Comparison of ENCODE assay signal across 11 mouse cellular contexts in the genomic region with DNA sequence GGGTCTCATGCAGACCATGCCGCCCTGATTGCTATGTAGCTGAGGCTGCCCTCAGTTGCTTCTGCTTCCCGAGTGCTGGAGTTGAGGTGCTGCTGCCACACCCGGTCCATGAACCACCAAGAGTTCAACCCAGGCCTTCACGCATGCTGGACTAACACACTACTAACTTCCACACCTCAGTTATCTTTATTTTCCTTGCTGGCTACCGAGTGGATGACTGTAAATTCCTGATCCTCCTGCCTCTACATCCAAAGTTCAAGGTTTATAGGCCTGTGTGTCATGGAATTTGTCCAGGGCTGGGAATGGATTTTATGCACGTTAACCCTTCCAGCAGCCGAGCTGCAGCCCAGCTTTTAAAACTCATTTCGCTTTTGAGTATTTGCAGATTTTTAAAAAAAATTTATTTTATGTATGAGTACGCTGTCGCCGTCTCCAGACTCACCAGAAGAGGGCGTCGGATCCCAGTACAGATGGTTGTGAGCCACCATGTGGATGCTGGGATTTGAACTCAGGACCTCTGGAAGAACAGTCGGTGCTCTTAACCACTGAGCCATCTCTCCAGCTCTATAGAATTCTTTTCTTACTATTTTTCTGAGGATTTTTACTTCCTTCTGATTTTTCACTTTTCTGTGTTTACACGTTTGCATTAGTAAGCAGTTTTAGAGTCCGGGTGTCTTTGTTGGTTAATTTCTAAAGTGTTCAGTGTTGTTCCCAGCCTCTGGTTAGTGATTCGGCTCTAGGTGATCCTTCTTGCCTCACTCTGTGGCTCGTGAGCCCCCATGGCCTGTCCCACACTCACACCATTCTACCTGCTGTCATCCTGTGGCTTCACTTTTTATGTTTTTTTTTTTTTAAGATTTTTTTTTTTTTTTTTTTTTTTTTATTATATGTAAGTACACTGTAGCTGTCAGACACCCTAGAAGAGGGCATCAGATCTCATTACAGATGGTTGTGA. TPM values are rescaled to one million over a fixed set of nuclear protein-coding genes. Genes with fewer than 3 reads are reported as not detected.
A peak's percentile ranks its signal among the peaks of the same experiment; 100 is the strongest.
DNase-seq lines count a peak whose midpoint lies in the region; ATAC-seq and TF ChIP-seq lines count a peak whose summit lies in the region.
"Had no signal": no experiment of that assay in that cellular context is flagged by ENCODE, and none has a peak within 500 bp of the region (broad histone marks: within the 10 kb centered on the region; RNA-seq: fewer than 3 reads in every experiment).

No protein-coding gene starts in this region.

- no peaks in the 10 kb centered on the region for H3K27me3 ChIP-seq in kidney, embryonic 14.5 days (ENCODE audit: control insufficient read depth, insufficient read depth, low read length)
- H3K27me3 ChIP-seq: CH12.LX had no signal

- in situ Hi-C loops in ES-E14 (cut with MboI; ENCODE audit: low sequenced_read_pairs in 2 of 2, unreplicated experiment in 2 of 2) = no loop called here

- H3K9me3 ChIP-seq in ES-E14 (ENCODE audit: control insufficient read depth, insufficient read depth, low read depth, low read length) = no peaks in the 10 kb centered on the region
- no peaks in the 10 kb centered on the region for H3K9me3 ChIP-seq in kidney, embryonic 14.5 days (ENCODE audit: control insufficient read depth, low read length)
- H3K9me3 ChIP-seq: embryonic facial prominence, embryonic 10.5 days had no signal

- no peak overlapping the region for H3K9ac ChIP-seq in ES-E14 (ENCODE audit: insufficient read depth, low read depth, low read length, poor library complexity, severe bottlenecking)
- H3K9ac ChIP-seq in kidney, embryonic 14.5 days (ENCODE audit: low read depth, low read length) = no peak overlapping the region

- TF ChIP-seq CTCF in layer of hippocampus, adult 2 months (conservative IDR thresholded peaks at IDR 0.05) = peak; percentile 64

- 0 out of 2 replicates have a peak, but pooled peaks have one; percentile 29 for ATAC-seq in kidney, embryonic 14.5 days (ENCODE audit: low FRiP score, low TSS enrichment)
- no peak for ATAC-seq in activated CD4-positive, CD25-positive, alpha-beta regulatory T cell, adult 4 months

- no peaks in the 10 kb centered on the region for H3K4me1 ChIP-seq in ES-E14 (ENCODE audit: control insufficient read depth in 2 of 2, insufficient read depth in 2 of 2, low read length in 2 of 2, poor library complexity in 1 of 2)
- no peaks in the 10 kb centered on the region for H3K4me1 ChIP-seq in kidney, embryonic 14.5 days (ENCODE audit: control insufficient read depth, insufficient read depth, low read length)
- H3K4me1 ChIP-seq: embryonic facial prominence, embryonic 10.5 days had no signal

- 85% methylated on average over 18 of the region's 18 CpGs for WGBS in kidney, embryonic 14.5 days

- no peak overlapping the region for H3K4me2 ChIP-seq in kidney, embryonic 14.5 days (replicated peaks; ENCODE audit: low read depth, low read length)

- peaks cover 35% of the 10 kb centered on the region for H3K36me3 ChIP-seq in ES-E14 (ENCODE audit: control insufficient read depth, insufficient read depth, low read length, poor library complexity, severe bottlenecking)
- H3K36me3 ChIP-seq in kidney, embryonic 14.5 days (ENCODE audit: control insufficient read depth, insufficient read depth, low read length) = peaks cover 35% of the 10 kb centered on the region

- no peak overlapping the region for H3K27ac ChIP-seq in layer of hippocampus, adult 2 months
- no peak overlapping the region for H3K27ac ChIP-seq in ES-E14 (ENCODE audit: insufficient read depth, low read depth, low read length, poor library complexity, severe bottlenecking)
- H3K27ac ChIP-seq in kidney, embryonic 14.5 days (ENCODE audit: low read depth, low read length) = no peak overlapping the region
- H3K27ac ChIP-seq: embryonic facial prominence, embryonic 10.5 days had no signal

- no peak overlapping the region for H3K4me3 ChIP-seq in layer of hippocampus, adult 2 months
- H3K4me3 ChIP-seq in ES-E14 (ENCODE audit: insufficient read depth in 1 of 2, low read depth in 1 of 2, low read length in 2 of 2, poor library complexity in 1 of 2, severe bottlenecking in 1 of 2) = no peak overlapping the region
- no peak overlapping the region for H3K4me3 ChIP-seq in kidney, embryonic 14.5 days (ENCODE audit: low read length)
- H3K4me3 ChIP-seq: embryonic facial prominence, embryonic 10.5 days had no signal

- no peak for DNase-seq in layer of hippocampus, adult 2 months (ENCODE audit: low spot score in 2 of 2)
- no peak for DNase-seq in layer of hippocampus, adult 11-12 months (ENCODE audit: low spot score)
- DNase-seq in A20 (ENCODE audit: low read depth, low spot score) = peak; percentile 13
- DNase-seq in ES-E14 (ENCODE audit: low read depth, low spot score) = no peak
- DNase-seq in adipocyte (ENCODE audit: low spot score) = no peak
- DNase-seq in ovary, postnatal 36 days (ENCODE audit: low spot score) = no peak
- DNase-seq: right cerebral cortex, postnatal 25 days had no signal

TF ChIP-seq in ES-E14, 5 proteins besides CTCF, POLR2A, EP300 and RAD21:
- TF ChIP-seq MAFK (IDR thresholded peaks at IDR 0.05; ENCODE audit: insufficient read depth, low read depth, low read length) (0 out of 2 replicates have a peak, but pooled peaks have one; percentile 23), CHD2 (IDR thresholded peaks at IDR 0.05; ENCODE audit: low read depth, low read length) (no peak)
TF ChIP-seq in ES-E14: peak in this region for 1.

RNA-seq across cellular contexts. Expression of a gene that starts 8.9 kb away (rescaled TPM):
- total RNA-seq in layer of hippocampus, adult 2 months (2021) = 10 to 100 TPM; 96.5 to 98.5 TPM
- total RNA-seq in ES-E14 (2012; rRNA removed) = 165 and 262 TPM in 2 replicates
- polyA plus RNA-seq in kidney, embryonic 14.5 days (2014; fragmentation: Nextera tagmentation; extraction: Ambion mirVana) = 205 and 217 TPM in 2 replicates
- polyA plus RNA-seq in activated CD4-positive, CD25-positive, alpha-beta regulatory T cell, adult 4 months (2017; shearing (Covaris generic)) = 10 to 100 TPM; 69.2 to 88.9 TPM

RNA-seq across cellular contexts. Expression of a gene that starts 22.9 kb away (rescaled TPM):
- 100 to 1,000 TPM; 117 to 124 TPM for total RNA-seq in layer of hippocampus, adult 2 months (2021)
- total RNA-seq in ES-E14 (2012; rRNA removed) = 145 and 158 TPM in 2 replicates
- polyA plus RNA-seq in kidney, embryonic 14.5 days (2014; fragmentation: Nextera tagmentation; extraction: Ambion mirVana) = 161 and 246 TPM in 2 replicates
- polyA plus RNA-seq in activated CD4-positive, CD25-positive, alpha-beta regulatory T cell, adult 4 months (2017; shearing (Covaris generic)) = 100 to 1,000 TPM; 101 to 110 TPM

RNA-seq across cellular contexts. Expression of a gene that starts 38.1 kb away (rescaled TPM):
- total RNA-seq in layer of hippocampus, adult 2 months (2021) = 10 to 100 TPM; 23.3 to 23.8 TPM
- total RNA-seq in ES-E14 (2012; rRNA removed) = 33.5 and 42.8 TPM in 2 replicates
- 28.8 and 40.3 TPM in 2 replicates for polyA plus RNA-seq in kidney, embryonic 14.5 days (2014; fragmentation: Nextera tagmentation; extraction: Ambion mirVana)
- 1 to 10 TPM; 2.9 to 3.7 TPM for polyA plus RNA-seq in activated CD4-positive, CD25-positive, alpha-beta regulatory T cell, adult 4 months (2017; shearing (Covaris generic))

RNA-seq across cellular contexts. Expression of a gene that starts 57.9 kb away (rescaled TPM):
- 1 to 10 TPM; 7.1 to 7.8 TPM for total RNA-seq in layer of hippocampus, adult 2 months (2021)
- total RNA-seq in ES-E14 (2012; rRNA removed) = 13.3 and 13.4 TPM in 2 replicates
- polyA plus RNA-seq in kidney, embryonic 14.5 days (2014; fragmentation: Nextera tagmentation; extraction: Ambion mirVana) = 10.1 and 15.1 TPM in 2 replicates
- 1 to 10 TPM; 1.9 to 3.1 TPM for polyA plus RNA-seq in activated CD4-positive, CD25-positive, alpha-beta regulatory T cell, adult 4 months (2017; shearing (Covaris generic))
